Mouse (Mus musculus) frontal cortex, postnatal 25 days (tissue): Measurements from ENCODE around the gene Acvrl1.
"Not testable (repeated sequence)": the region's sequence is repeated elsewhere in the genome, so short reads cannot be mapped to it uniquely, and the experiment has no call there.

ENCODE experiments used
- DNase-seq, 2 experiments: peaks; one replicate each; pipeline ENCODE4 v3.0.0; 2022; ENCODE audit warnings: low spot score in 2 of 2

The Acvrl1 gene

GRCm38 (mm10) chr15:101107906-101108671 is 20.2 kb upstream of the Acvrl1 start:
- DNase-seq, result no peak

GRCm38 (mm10) chr15:101113176-101113575 is 15.1 kb upstream of the Acvrl1 start:
- no peak for DNase-seq

- DNase-seq, result not testable (repeated sequence)
Measured at GRCm38 (mm10) chr15:101113778-101114177, 14.5 kb upstream of the Acvrl1 start.

- no peak for DNase-seq
Measured at GRCm38 (mm10) chr15:101115511-101116110, 12.7 kb upstream of the Acvrl1 start, which contains the start of gene Ankrd33. TSS of gene Ankrd33 (plus strand) at chr15:101115755.

GRCm38 (mm10) chr15:101118399-101119125 is 9.8 kb upstream of the Acvrl1 start:
- no peak for DNase-seq

- no peak for DNase-seq
Measured at GRCm38 (mm10) chr15:101121411-101122289, 6.7 kb upstream of the Acvrl1 start.

- no peak for DNase-seq
Measured at GRCm38 (mm10) chr15:101122290-101122589, 6.1 kb upstream of the Acvrl1 start.

- DNase-seq, result no peak
Measured at GRCm38 (mm10) chr15:101123202-101123601, 5.1 kb upstream of the Acvrl1 start.

- no peak for DNase-seq
Measured at GRCm38 (mm10) chr15:101125561-101125960, 2.8 kb upstream of the Acvrl1 start.

- DNase-seq, result no peak
Measured at GRCm38 (mm10) chr15:101126876-101127544, 1.3 kb upstream of the Acvrl1 start.

GRCm38 (mm10) chr15:101129412-101129811 is 1.1 kb downstream of the Acvrl1 start:
- no peak for DNase-seq

GRCm38 (mm10) chr15:101131498-101131897 is 3.2 kb downstream of the Acvrl1 start:
- no peak for DNase-seq

- DNase-seq, result no peak
Measured at GRCm38 (mm10) chr15:101132041-101132440, 3.7 kb downstream of the Acvrl1 start.

GRCm38 (mm10) chr15:101132761-101133160 is 4.4 kb downstream of the Acvrl1 start:
- no peak for DNase-seq

- DNase-seq, result no peak
Measured at GRCm38 (mm10) chr15:101133993-101134704, 5.8 kb downstream of the Acvrl1 start.

- no peak for DNase-seq
Measured at GRCm38 (mm10) chr15:101135405-101135804, 7.1 kb downstream of the Acvrl1 start.

- no peak for DNase-seq
Measured at GRCm38 (mm10) chr15:101137455-101137854, 9.1 kb downstream of the Acvrl1 start.

- no peak for DNase-seq
Measured at GRCm38 (mm10) chr15:101138675-101139074, 10.4 kb downstream of the Acvrl1 start.

- no peak for DNase-seq
Measured at GRCm38 (mm10) chr15:101139885-101140284, 11.6 kb downstream of the Acvrl1 start.

- no peak for DNase-seq
Measured at GRCm38 (mm10) chr15:101140587-101140986, 12.3 kb downstream of the Acvrl1 start.
